Mouse (Mus musculus) MEL (cell line): Measurements from ENCODE around the gene Zdhhc9. TPM values are rescaled to one million over a fixed set of nuclear protein-coding genes. Genes with fewer than 3 reads are reported as not detected.

Experiments used
- DNase-seq: peaks from one replicate; pipeline ENCODE4 v3.0.0; 2011; ENCODE audit warnings: low read depth, low spot score
- H3K27ac ChIP-seq: 2 replicates; pipeline ENCODE4 v1.5.1; 2012; ENCODE audit warnings: low read depth, mild to moderate bottlenecking, control low read depth, low read length, moderate library complexity; ENCODE audit not compliant: control insufficient read depth
- H3K27me3 ChIP-seq, 2 experiments: fragments of 150-350 bp in 1 of 2; sonication (generic) in 1 of 2; 2 replicates each; pipeline ENCODE4 v1.6.1; 2012; ENCODE audit warnings: low read length in 2 of 2, mild to moderate bottlenecking in 2 of 2, improper control_type of control experiment in 1 of 2, moderate library complexity in 1 of 2; ENCODE audit not compliant: insufficient read depth in 2 of 2, control insufficient read depth in 1 of 2
- H3K36me3 ChIP-seq, 2 experiments: 2 replicates each; pipeline ENCODE4 v1.6.1; 2012 to 2014; ENCODE audit warnings: low read length in 2 of 2, improper control_type of control experiment in 1 of 2, inconsistent platforms in 1 of 2, mild to moderate bottlenecking in 1 of 2; ENCODE audit not compliant: insufficient read depth in 2 of 2, control insufficient read depth in 1 of 2
- H3K4me1 ChIP-seq, 2 experiments: fragments of 150-350 bp in 1 of 2; sonication (generic) in 1 of 2; 2 replicates each; pipeline ENCODE4 v1.6.1; 2012; ENCODE audit warnings: low read length in 2 of 2, improper control_type of control experiment in 1 of 2, mild to moderate bottlenecking in 1 of 2; ENCODE audit not compliant: insufficient read depth in 2 of 2, control insufficient read depth in 1 of 2
- H3K4me3 ChIP-seq, 2 experiments: fragments of 150-350 bp in 1 of 2; sonication (generic) in 1 of 2; 2 replicates each; pipeline ENCODE4 v1.5.1; 2012; ENCODE audit warnings: low read depth in 2 of 2, low read length in 2 of 2, mild to moderate bottlenecking in 2 of 2, moderate library complexity in 2 of 2, control low read depth in 1 of 2, improper control_type of control experiment in 1 of 2; ENCODE audit not compliant: control insufficient read depth in 1 of 2, insufficient read depth in 1 of 2
- H3K79me2 ChIP-seq: 2 replicates; pipeline ENCODE4 v1.6.1; 2012; ENCODE audit warnings: mild to moderate bottlenecking, low read length, moderate library complexity; ENCODE audit not compliant: control insufficient read depth, poor library complexity, insufficient read depth
- H3K9ac ChIP-seq: 2 replicates; pipeline ENCODE4 v1.6.1; 2012; ENCODE audit warnings: low read depth, mild to moderate bottlenecking, control low read depth, low read length, moderate library complexity; ENCODE audit not compliant: control insufficient read depth, poor library complexity, severe bottlenecking
- H3K9me3 ChIP-seq: fragments of 150-350 bp; sonication (generic); replicated peaks from 2 replicates; pipeline ENCODE4 v1.6.1; 2012; ENCODE audit warnings: mild to moderate bottlenecking, low read length, improper control_type of control experiment, moderate library complexity; ENCODE audit not compliant: insufficient read depth
- BHLHE40 ChIP-seq: IDR thresholded peaks from 2 replicates; pipeline ENCODE4 v1.6.1; 2012; ENCODE audit warnings: low read depth, mild to moderate bottlenecking, inconsistent platforms, low read length, improper control_type of control experiment, borderline replicate concordance
- CHD1 ChIP-seq: IDR thresholded peaks from 2 replicates; pipeline ENCODE4 v1.6.1; 2012; ENCODE audit warnings: low read depth, mild to moderate bottlenecking, inconsistent platforms, low read length, improper control_type of control experiment
- CHD2 ChIP-seq: IDR thresholded peaks from 2 replicates; pipeline ENCODE4 v1.6.1; 2011; ENCODE audit warnings: low read length, improper control_type of control experiment
- CTCF ChIP-seq, 3 experiments: IDR thresholded peaks in 2 of 3; conservative IDR thresholded peaks in 1 of 3; 2 replicates each; pipeline ENCODE4 v1.5.1; 2011 to 2012; ENCODE audit warnings: low read length in 3 of 3, low read depth in 2 of 3, mild to moderate bottlenecking in 2 of 3, improper control_type of control experiment in 1 of 3, inconsistent platforms in 1 of 3, mixed read lengths in 1 of 3, moderate library complexity in 1 of 3; ENCODE audit not compliant: control insufficient read depth in 1 of 3, insufficient read depth in 1 of 3, poor library complexity in 1 of 3, severe bottlenecking in 1 of 3
- EP300 ChIP-seq, 2 experiments: IDR thresholded peaks; 2 replicates each; pipeline ENCODE4 v1.6.1; 2011; ENCODE audit warnings: improper control_type of control experiment in 2 of 2, low read length in 2 of 2, low read depth in 1 of 2, mild to moderate bottlenecking in 1 of 2
- ETS1 ChIP-seq: IDR thresholded peaks from 2 replicates; pipeline ENCODE4 v1.6.1; 2012; ENCODE audit warnings: low read depth, mild to moderate bottlenecking, inconsistent platforms, low read length, improper control_type of control experiment, moderate library complexity
- GABPA ChIP-seq: IDR thresholded peaks from 2 replicates; pipeline ENCODE4 v1.6.1; 2012; ENCODE audit warnings: low read depth, mild to moderate bottlenecking, inconsistent platforms, low read length, improper control_type of control experiment, moderate library complexity
- GATA1 ChIP-seq: IDR thresholded peaks from 2 replicates; pipeline ENCODE4 v1.6.1; 2011; ENCODE audit warnings: low read depth, low read length, improper control_type of control experiment
- JUND ChIP-seq: IDR thresholded peaks from 2 replicates; pipeline ENCODE4 v1.6.1; 2011; ENCODE audit warnings: low read depth, mild to moderate bottlenecking, improper control_type of control experiment, low read length
- MAX ChIP-seq: IDR thresholded peaks from 2 replicates; pipeline ENCODE4 v1.6.1; 2011; ENCODE audit warnings: low read length, improper control_type of control experiment
- MAZ ChIP-seq: IDR thresholded peaks from 2 replicates; pipeline ENCODE4 v1.6.1; 2012; ENCODE audit warnings: low read depth, mild to moderate bottlenecking, inconsistent platforms, low read length, improper control_type of control experiment
- MXI1 ChIP-seq: IDR thresholded peaks from 2 replicates; pipeline ENCODE4 v1.6.1; 2011; ENCODE audit warnings: mild to moderate bottlenecking, low read depth, low read length, improper control_type of control experiment
- MYB ChIP-seq: IDR thresholded peaks from 2 replicates; pipeline ENCODE4 v1.6.1; 2011; ENCODE audit warnings: mild to moderate bottlenecking, low read depth, low read length, improper control_type of control experiment
- POLR2AphosphoS2 ChIP-seq: IDR thresholded peaks from 2 replicates; pipeline ENCODE4 v1.6.1; 2011; ENCODE audit warnings: low read length, improper control_type of control experiment
- POLR2AphosphoS5 ChIP-seq: IDR thresholded peaks from 2 replicates; pipeline ENCODE4 v1.6.1; 2012; ENCODE audit warnings: low read depth, borderline replicate concordance, mild to moderate bottlenecking, inconsistent platforms, low read length, moderate library complexity, mixed read lengths
- RCOR1 ChIP-seq: IDR thresholded peaks from 2 replicates; pipeline ENCODE4 v1.6.1; 2012; ENCODE audit warnings: low read depth, mild to moderate bottlenecking, inconsistent platforms, low read length, improper control_type of control experiment
- SIN3A ChIP-seq: IDR thresholded peaks from 2 replicates; pipeline ENCODE4 v1.6.1; 2012; ENCODE audit warnings: low read length, improper control_type of control experiment, inconsistent platforms
- SMC3 ChIP-seq: IDR thresholded peaks from 2 replicates; pipeline ENCODE4 v1.6.1; 2011; ENCODE audit warnings: low read depth, low read length, improper control_type of control experiment
- TCF12 ChIP-seq: IDR thresholded peaks from 2 replicates; pipeline ENCODE4 v1.6.1; 2014; ENCODE audit warnings: low read depth, mild to moderate bottlenecking, inconsistent platforms, low read length, improper control_type of control experiment, moderate library complexity
- UBTF ChIP-seq: IDR thresholded peaks from 2 replicates; pipeline ENCODE4 v1.6.1; 2012; ENCODE audit warnings: low read depth, mild to moderate bottlenecking, inconsistent platforms, low read length, improper control_type of control experiment, moderate library complexity, borderline replicate concordance; ENCODE audit not compliant: insufficient read depth
- USF2 ChIP-seq, 2 experiments: IDR thresholded peaks; 2 replicates each; pipeline ENCODE4 v1.6.1; 2011 to 2012; ENCODE audit warnings: improper control_type of control experiment in 2 of 2, low read length in 2 of 2, borderline replicate concordance in 1 of 2, inconsistent platforms in 1 of 2, low read depth in 1 of 2, mild to moderate bottlenecking in 1 of 2; ENCODE audit not compliant: insufficient read depth in 1 of 2
- ZC3H11A ChIP-seq: IDR thresholded peaks from 2 replicates; pipeline ENCODE4 v1.6.1; 2012; ENCODE audit warnings: low read depth, mild to moderate bottlenecking, inconsistent platforms, low read length, improper control_type of control experiment
- ZKSCAN1 ChIP-seq: IDR thresholded peaks from 2 replicates; pipeline ENCODE4 v1.6.1; 2012; ENCODE audit warnings: low read depth, mild to moderate bottlenecking, inconsistent platforms, low read length, improper control_type of control experiment, moderate library complexity
- ZMIZ1 ChIP-seq: IDR thresholded peaks from 2 replicates; pipeline ENCODE4 v1.6.1; 2012; ENCODE audit warnings: low read depth, mild to moderate bottlenecking, inconsistent platforms, low read length, improper control_type of control experiment, moderate library complexity
- ZNF384 ChIP-seq: IDR thresholded peaks from 2 replicates; pipeline ENCODE4 v1.6.1; 2012; ENCODE audit warnings: low read depth, mild to moderate bottlenecking, inconsistent platforms, low read length, improper control_type of control experiment
- polyA plus RNA-seq, 2 experiments: library from polyadenylated mRNA; stranded (reverse) in 1 of 2; unstranded in 1 of 2; fragments of >175 nt in 1 of 2; fragments of >200 nt in 1 of 2; gene quantifications; 2 replicates each; pipeline versions ENCODE4 v1.2.1 to v1.2.4; 2012; ENCODE audit warnings: low replicate concordance in 2 of 2, low read depth in 1 of 2; ENCODE audit not compliant: insufficient read length in 2 of 2, insufficient read depth in 1 of 2, missing spikeins in 1 of 2
- total RNA-seq: library from RNA; depleted of rRNA; stranded (reverse); fragments of 300-350 nt; gene quantifications from 2 replicates; pipeline ENCODE4 v1.2.3, GENCODE M21; 2012

The Zdhhc9 gene
- total and polyA plus RNA-seq, 3 experiments = 2.3 to 51.7 (median 8.3) TPM

GRCm38 (mm10) chrX:48234417-48234816, 25.7 kb upstream of the Zdhhc9 start (continued):
- TF ChIP-seq USF2 (IDR thresholded peaks at IDR 0.05; ENCODE audit: borderline replicate concordance in 1 of 2, insufficient read depth in 1 of 2, low read depth in 1 of 2, low read length in 2 of 2) (no peak), ZMIZ1 (peak; percentile 77), MAZ (0 out of 2 replicates have a peak, but pooled peaks have one; percentile 21), CHD1 (no peak)

GRCm38 (mm10) chrX:48226225-48226624, 17.5 kb upstream of the Zdhhc9 start:
- Histone ChIP-seq H3K9me3 (no peaks in the 10 kb centered on the region), H3K4me3 (no peak overlapping the region), H3K27ac (no peak overlapping the region), H3K36me3 (no peaks in the 10 kb centered on the region), H3K79me2 (no peaks in the 10 kb centered on the region), H3K4me1 (no peaks in the 10 kb centered on the region), H3K27me3 (no peaks in the 10 kb centered on the region), H3K9ac (no peak overlapping the region)
- TF ChIP-seq CTCF (IDR thresholded peaks at IDR 0.05 in 2 of 3, conservative IDR thresholded peaks at IDR 0.05 in 1 of 3; ENCODE audit: control insufficient read depth in 1 of 3, insufficient read depth in 1 of 3, low read depth in 2 of 3, low read length in 3 of 3, poor library complexity in 1 of 3, severe bottlenecking in 1 of 3) (no peak), GATA1 (no peak), MAZ (no peak), POLR2AphosphoS5 (no peak), POLR2AphosphoS2 (no peak), SIN3A (no peak), ZKSCAN1 (no peak), MYB (no peak), UBTF (no peak), CHD1 (no peak), MXI1 (no peak), RCOR1 (no peak), ZNF384 (no peak), GABPA (no peak), ZC3H11A (no peak), TCF12 (no peak)
- DNase-seq = no peak

DNA sequence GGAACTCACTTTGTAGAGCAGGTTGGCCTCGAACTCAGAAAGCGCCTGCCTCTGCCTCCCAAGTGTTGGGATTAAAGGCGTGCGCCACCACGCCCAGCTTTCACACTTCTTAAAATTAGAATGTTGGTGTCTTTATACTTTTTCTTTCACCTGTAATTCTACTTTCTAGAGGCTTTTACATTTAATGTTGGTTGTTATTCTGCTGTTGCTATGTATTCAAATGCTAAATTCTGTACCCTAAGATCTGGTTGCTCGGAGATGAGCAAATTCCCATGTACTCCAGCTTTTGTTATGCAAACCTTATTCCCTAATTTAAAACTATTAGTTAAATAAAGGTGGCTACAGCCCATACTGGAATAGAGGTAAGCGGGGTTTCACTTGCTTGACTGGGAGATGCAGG, 14.0 kb upstream of the Zdhhc9 start:
- no peak for DNase-seq
- no peak overlapping the region for H3K9ac ChIP-seq

More for the DNA sequence above, 14.0 kb upstream of the Zdhhc9 start:
- no peaks in the 10 kb centered on the region for H3K4me1 ChIP-seq
- H3K79me2 ChIP-seq = no peaks in the 10 kb centered on the region
- H3K36me3 ChIP-seq = no peaks in the 10 kb centered on the region
- H3K27ac ChIP-seq = no peak overlapping the region
- no peaks in the 10 kb centered on the region for H3K27me3 ChIP-seq
- no peak for TF ChIP-seq JUND
- TF ChIP-seq CTCF (IDR thresholded peaks at IDR 0.05 in 2 of 3, conservative IDR thresholded peaks at IDR 0.05 in 1 of 3; ENCODE audit: control insufficient read depth in 1 of 3, insufficient read depth in 1 of 3, low read depth in 2 of 3, low read length in 3 of 3, poor library complexity in 1 of 3, severe bottlenecking in 1 of 3) = no peak
- TF ChIP-seq SMC3 = no peak
- TF ChIP-seq ETS1 = no peak
- no peak for TF ChIP-seq MAZ
- no peak for TF ChIP-seq SIN3A
- no peak for TF ChIP-seq CHD2
- no peak for TF ChIP-seq EP300 (IDR thresholded peaks at IDR 0.05; ENCODE audit: low read depth in 1 of 2, low read length in 2 of 2)
- no peak for TF ChIP-seq ZKSCAN1
- no peak for TF ChIP-seq BHLHE40
- no peak for TF ChIP-seq MXI1
- TF ChIP-seq MAX = no peak
- H3K4me3 ChIP-seq = no peak overlapping the region
- H3K9me3 ChIP-seq = no peaks in the 10 kb centered on the region
